Mouse (Mus musculus) small intestine, adult 2 months (tissue): ENCODE results near the gene Zfp617. TPM values are rescaled to one million over a fixed set of nuclear protein-coding genes. Genes with fewer than 3 reads are reported as not detected.

Source experiments
- H3K27ac ChIP-seq: fragments of 200-500 bp; 2 replicates; pipeline ENCODE4 v1.5.1; 2012; ENCODE audit warnings: low read depth, low read length, control low read depth, inconsistent platforms; ENCODE audit not compliant: insufficient read depth
- H3K27me3 ChIP-seq: fragments of 200-500 bp; 2 replicates; pipeline ENCODE4 v1.6.1; 2012; ENCODE audit warnings: mild to moderate bottlenecking, moderate library complexity, low read length, inconsistent platforms; ENCODE audit not compliant: control insufficient read depth, insufficient read depth
- H3K36me3 ChIP-seq: fragments of 200-500 bp; 2 replicates; pipeline ENCODE4 v1.6.1; 2012; ENCODE audit warnings: mild to moderate bottlenecking, low read length, control low read depth, inconsistent platforms; ENCODE audit not compliant: control insufficient read depth, insufficient read depth
- H3K4me1 ChIP-seq: fragments of 200-500 bp; 2 replicates; pipeline ENCODE4 v1.6.1; 2012; ENCODE audit warnings: low read length, inconsistent platforms, mixed read lengths; ENCODE audit not compliant: control insufficient read depth, insufficient read depth, insufficient read length
- H3K4me3 ChIP-seq: fragments of 200-500 bp; 2 replicates; pipeline ENCODE4 v1.5.1; 2012; ENCODE audit warnings: low read depth, mild to moderate bottlenecking, control low read depth, inconsistent platforms, low read length, moderate library complexity
- CTCF ChIP-seq: fragments of 200-500 bp; IDR thresholded peaks from 2 replicates; pipeline ENCODE4 v1.5.1; 2012; ENCODE audit warnings: low read depth, mild to moderate bottlenecking, control low read depth, inconsistent platforms, low read length, moderate library complexity, mixed read lengths; ENCODE audit not compliant: insufficient replicate concordance, insufficient read length; ENCODE audit errors: extremely low read depth
- POLR2A ChIP-seq: fragments of 200-500 bp; IDR thresholded peaks from 2 replicates; pipeline ENCODE4 v1.6.1; 2012; ENCODE audit warnings: low read depth, mild to moderate bottlenecking, control low read depth, inconsistent platforms, low read length, moderate library complexity
- WGBS: fragments of 180-500 bp; shearing (Covaris S2); methylation state at CpG from one replicate; pipeline ENCODE4 v1.1.7; 2018; 5-methylcytosine and 5-hydroxymethylcytosine counted together
- polyA plus RNA-seq: library from polyadenylated mRNA; depleted of rRNA; stranded (reverse); fragments of >200 nt; gene quantifications from 2 replicates; pipeline ENCODE4 v1.2.3, GENCODE M21; 2012

The Zfp617 gene
- polyA plus RNA-seq, 1 experiment, result 0.94 TPM

GRCm38 (mm10) chr8:71954666-71955065 is 46.2 kb downstream of the Zfp617 start:
- H3K4me3 ChIP-seq, result no peak overlapping the region
- 98% methylated on average over 9 of the region's 9 CpGs for WGBS
- H3K27ac ChIP-seq, result no peak overlapping the region
- H3K36me3 ChIP-seq, result no peaks in the 10 kb centered on the region
- H3K27me3 ChIP-seq, result no peaks in the 10 kb centered on the region
- peaks cover 5% of the 10 kb centered on the region; the same call in 1 of the 2 replicates for H3K4me1 ChIP-seq
- no peak for TF ChIP-seq CTCF
- no peak for TF ChIP-seq POLR2A

GRCm38 (mm10) chr8:71960483-71960882 is 52.0 kb downstream of the Zfp617 start:
- Histone ChIP-seq H3K27ac (no peak overlapping the region; the same call in 1 of the 2 replicates), H3K36me3 (peaks cover 3% of the 10 kb centered on the region; the same call in 1 of the 2 replicates), H3K4me3 (no peak overlapping the region), H3K4me1 (no peaks in the 10 kb centered on the region; the same call in 1 of the 2 replicates), H3K27me3 (no peaks in the 10 kb centered on the region)
- TF ChIP-seq CTCF, result no peak
- no peak for TF ChIP-seq POLR2A

GRCm38 (mm10) chr8:71961796-71962195 is 53.4 kb downstream of the Zfp617 start:
- H3K27ac ChIP-seq, result no peak overlapping the region
- no peak overlapping the region for H3K4me3 ChIP-seq
- 78% methylated on average over 5 of the region's 5 CpGs for WGBS
- TF ChIP-seq POLR2A (no peak), CTCF (no peak)
- H3K36me3 ChIP-seq, result peaks cover 11% of the 10 kb centered on the region
- no peaks in the 10 kb centered on the region; the same call in 1 of the 2 replicates for H3K4me1 ChIP-seq
- no peaks in the 10 kb centered on the region for H3K27me3 ChIP-seq

- Histone ChIP-seq H3K36me3 (peaks cover 22% of the 10 kb centered on the region), H3K4me3 (no peak overlapping the region)
- whole genome bisulfite sequencing, result 79% methylated on average over 3 of the region's 3 CpGs
Measured at GRCm38 (mm10) chr8:71964051-71964450, 55.6 kb downstream of the Zfp617 start.

GRCm38 (mm10) chr8:71965166-71965565 is 56.7 kb downstream of the Zfp617 start:
- WGBS, result 98% methylated on average over 2 of the region's 2 CpGs
- Histone ChIP-seq H3K4me3 (no peak overlapping the region), H3K4me1 (no peaks in the 10 kb centered on the region; the same call in 1 of the 2 replicates), H3K27me3 (no peaks in the 10 kb centered on the region), H3K36me3 (peaks cover 25% of the 10 kb centered on the region), H3K27ac (peak overlapping the region; percentile 2; the same call in 1 of the 2 replicates)
- no peak for TF ChIP-seq POLR2A
- no peak for TF ChIP-seq CTCF

More at GRCm38 (mm10) chr8:71964051-71964450, 55.6 kb downstream of the Zfp617 start:
- H3K27ac ChIP-seq, result no peak overlapping the region
- no peaks in the 10 kb centered on the region; the same call in 1 of the 2 replicates for H3K4me1 ChIP-seq
- TF ChIP-seq POLR2A, result no peak
- no peak for TF ChIP-seq CTCF
- H3K27me3 ChIP-seq, result no peaks in the 10 kb centered on the region

- TF ChIP-seq POLR2A (no peak), CTCF (no peak; the same call in 1 of the 2 replicates)
- H3K27ac ChIP-seq, result no peak overlapping the region
- peaks cover 25% of the 10 kb centered on the region for H3K36me3 ChIP-seq
- no peaks in the 10 kb centered on the region for H3K27me3 ChIP-seq
- no peaks in the 10 kb centered on the region for H3K4me1 ChIP-seq
- no peak overlapping the region for H3K4me3 ChIP-seq
Measured at GRCm38 (mm10) chr8:71966411-71966810, 58.0 kb downstream of the Zfp617 start.

- over 99% methylated on average over 5 of the region's 5 CpGs for WGBS
Measured at GRCm38 (mm10) chr8:71967261-71967660, 58.8 kb downstream of the Zfp617 start.

More at GRCm38 (mm10) chr8:71967261-71967660, 58.8 kb downstream of the Zfp617 start:
- Histone ChIP-seq H3K4me1 (no peaks in the 10 kb centered on the region), H3K27me3 (no peaks in the 10 kb centered on the region), H3K36me3 (peaks cover 25% of the 10 kb centered on the region), H3K4me3 (no peak overlapping the region), H3K27ac (no peak overlapping the region)
- no peak for TF ChIP-seq CTCF
- no peak for TF ChIP-seq POLR2A
